Mouse (Mus musculus): ENCODE data around the gene Pitpnm2. TPM values are rescaled to one million over a fixed set of nuclear protein-coding genes. Genes with fewer than 3 reads are reported as not detected.

Gene Pitpnm2
- total RNA-seq, 1 experiment from 2014 or later: 51.8 TPM

- DNase-seq: no peak
These were observed 100.5 kb downstream of the Pitpnm2 start for GRCm38 (mm10) chr5:124149028-124149427.

- DNase-seq: no peak
These were observed 111.5 kb downstream of the Pitpnm2 start for GRCm38 (mm10) chr5:124138066-124138465.

GRCm38 (mm10) chr5:124134261-124134660 lies 115.3 kb downstream of the Pitpnm2 start:
- no peak for DNase-seq

- DNase-seq: no peak
These were observed 124.5 kb downstream of the Pitpnm2 start for GRCm38 (mm10) chr5:124125093-124125492.

- no peak for DNase-seq
These were observed 127.2 kb downstream of the Pitpnm2 start for GRCm38 (mm10) chr5:124122357-124122756.

GRCm38 (mm10) chr5:124119204-124119603 lies 130.4 kb downstream of the Pitpnm2 start:
- DNase-seq: no peak

- peak; percentile 86 for DNase-seq
These were observed 133.3 kb downstream of the Pitpnm2 start, which contains the start of gene Arl6ip4 for GRCm38 (mm10) chr5:124115990-124116845. Gene Arl6ip4 (plus strand): TSS chr5:124116089.

GRCm38 (mm10) chr5:124115531-124115930 lies 134.0 kb downstream of the Pitpnm2 start:
- no peak for DNase-seq

- no peak for DNase-seq
These were observed 135.1 kb downstream of the Pitpnm2 start for GRCm38 (mm10) chr5:124114276-124115025.

GRCm38 (mm10) chr5:124113030-124113429 lies 136.5 kb downstream of the Pitpnm2 start:
- DNase-seq: peak; percentile 88

- peak; percentile 74 for DNase-seq
These were observed 137.0 kb downstream of the Pitpnm2 start for GRCm38 (mm10) chr5:124112531-124112930.

GRCm38 (mm10) chr5:124111742-124112497 lies 137.6 kb downstream of the Pitpnm2 start, which contains the start of gene Ogfod2:
Gene Ogfod2 (plus strand): TSS chr5:124112297.
- peak; percentile 97 for DNase-seq

GRCm38 (mm10) chr5:124111077-124111741 lies 138.4 kb downstream of the Pitpnm2 start:
- peak; percentile 70 for DNase-seq

- no peak for DNase-seq
These were observed 146.0 kb downstream of the Pitpnm2 start for GRCm38 (mm10) chr5:124103552-124103951.

- no peak for DNase-seq
These were observed 146.5 kb downstream of the Pitpnm2 start for GRCm38 (mm10) chr5:124103020-124103419.

- no peak for DNase-seq
These were observed 147.2 kb downstream of the Pitpnm2 start for GRCm38 (mm10) chr5:124102326-124102725.

GRCm38 (mm10) chr5:124100128-124101044 lies 149.2 kb downstream of the Pitpnm2 start:
- DNase-seq: no peak

- DNase-seq: no peak
These were observed 150.6 kb downstream of the Pitpnm2 start for GRCm38 (mm10) chr5:124098923-124099322.

GRCm38 (mm10) chr5:124095596-124096232 lies 153.8 kb downstream of the Pitpnm2 start, which contains the start of gene Abcb9:
Gene Abcb9 (minus strand): TSS chr5:124095798.
- DNase-seq: peak; percentile 100

GRCm38 (mm10) chr5:124095077-124095581 lies 154.4 kb downstream of the Pitpnm2 start:
- DNase-seq: no peak

Measured in adrenal gland, postnatal 14 days (tissue).